Comparison of ENCODE assay signal across 14 mouse cellular contexts in genomic region chr8:18406446-18406845, GRCm38 (mm10).
DNase-seq lines count a peak whose midpoint lies in the region; ATAC-seq and TF ChIP-seq lines count a peak whose summit lies in the region.
"Had no signal": no experiment of that assay in that cellular context is flagged by ENCODE, and none has a peak within 500 bp of the region (broad histone marks: within the 10 kb centered on the region; RNA-seq: fewer than 3 reads in every experiment).

No protein-coding gene starts in this region.

- no peaks in the 10 kb centered on the region for H3K27me3 ChIP-seq in limb, embryonic 11.5 days (ENCODE audit: control insufficient read depth, insufficient read depth, low read length)
- no peaks in the 10 kb centered on the region for H3K27me3 ChIP-seq in limb, embryonic 10.5 days (ENCODE audit: low read depth, poor library complexity, severe bottlenecking)
- no peaks in the 10 kb centered on the region for H3K27me3 ChIP-seq in myocyte (ENCODE audit: control insufficient read depth, insufficient read depth, insufficient read length)
- no peaks in the 10 kb centered on the region for H3K27me3 ChIP-seq in forebrain, postnatal 0 days (ENCODE audit: insufficient read depth, low read length)
- H3K27me3 ChIP-seq: embryonic facial prominence, embryonic 13.5 days; forebrain, embryonic 13.5 days; megakaryocyte, embryonic 14.5 days had no signal

- H3K4me2 ChIP-seq in limb, embryonic 11.5 days (ENCODE audit: low read depth, severe bottlenecking): no peak overlapping the region
- H3K4me2 ChIP-seq in myocyte (ENCODE audit: low read depth): no peak overlapping the region
- no peak overlapping the region for H3K4me2 ChIP-seq in forebrain, postnatal 0 days (ENCODE audit: low read depth)
- H3K4me2 ChIP-seq: embryonic facial prominence, embryonic 13.5 days; forebrain, embryonic 13.5 days had no signal

- no peaks in the 10 kb centered on the region for H3K9me3 ChIP-seq in limb, embryonic 11.5 days (ENCODE audit: control insufficient read depth, low read length)
- no peaks in the 10 kb centered on the region for H3K9me3 ChIP-seq in limb, embryonic 10.5 days (replicated peaks)
- no peaks in the 10 kb centered on the region for H3K9me3 ChIP-seq in forebrain, postnatal 0 days (ENCODE audit: low read length)
- H3K9me3 ChIP-seq: embryonic facial prominence, embryonic 13.5 days; forebrain, embryonic 13.5 days; megakaryocyte, embryonic 14.5 days had no signal

- no peak for TF ChIP-seq CTCF in forebrain, postnatal 0 days (IDR thresholded peaks at IDR 0.05; ENCODE audit: low read depth)

- no peaks in the 10 kb centered on the region for H3K36me3 ChIP-seq in limb, embryonic 11.5 days (ENCODE audit: control insufficient read depth, insufficient read depth, low read length)
- H3K36me3 ChIP-seq in limb, embryonic 10.5 days: no peaks in the 10 kb centered on the region
- no peaks in the 10 kb centered on the region for H3K36me3 ChIP-seq in myocyte (ENCODE audit: control insufficient read depth, insufficient read depth)
- H3K36me3 ChIP-seq in forebrain, postnatal 0 days (ENCODE audit: insufficient read depth): no peaks in the 10 kb centered on the region
- H3K36me3 ChIP-seq: embryonic facial prominence, embryonic 13.5 days had no signal

- H3K4me3 ChIP-seq in limb, embryonic 11.5 days (ENCODE audit: low read depth, low read length): no peak overlapping the region
- H3K4me3 ChIP-seq in limb, embryonic 10.5 days: no peak overlapping the region
- H3K4me3 ChIP-seq in myocyte: no peak overlapping the region
- no peak overlapping the region for H3K4me3 ChIP-seq in forebrain, postnatal 0 days (ENCODE audit: low read depth, low read length)
- H3K4me3 ChIP-seq: embryonic facial prominence, embryonic 13.5 days; forebrain, embryonic 13.5 days; megakaryocyte, embryonic 14.5 days had no signal

- no peaks in the 10 kb centered on the region for H3K79me2 ChIP-seq in myocyte (ENCODE audit: control insufficient read depth, insufficient read depth)

- H3K4me1 ChIP-seq in limb, embryonic 11.5 days (ENCODE audit: control insufficient read depth, insufficient read depth, low read length): no peaks in the 10 kb centered on the region
- no peaks in the 10 kb centered on the region for H3K4me1 ChIP-seq in limb, embryonic 10.5 days
- H3K4me1 ChIP-seq in forebrain, postnatal 0 days (ENCODE audit: insufficient read depth): no peaks in the 10 kb centered on the region
- H3K4me1 ChIP-seq: embryonic facial prominence, embryonic 13.5 days; forebrain, embryonic 13.5 days; megakaryocyte, embryonic 14.5 days had no signal

- DNase-seq in adrenal gland, postnatal 10 days: peak; percentile 30
- no peak for DNase-seq in adrenal gland, postnatal 25 days
- DNase-seq in limb, embryonic 11.5 days (ENCODE audit: low spot score): peak; percentile 43
- DNase-seq in limb, embryonic 10.5 days (ENCODE audit: low spot score): no peak
- DNase-seq in adipocyte (ENCODE audit: low spot score): peak; percentile 9
- no peak for DNase-seq in T-cell, adult 2 months (ENCODE audit: low spot score)
- DNase-seq in forebrain, postnatal 0 days: no peak
- DNase-seq: gastrocnemius, postnatal 10 days had no signal

- TF ChIP-seq POLR2A in myocyte (IDR thresholded peaks at IDR 0.05; ENCODE audit: insufficient read length, low read depth): no peak

- no peak overlapping the region for H3ac ChIP-seq in myocyte (ENCODE audit: control insufficient read depth, insufficient read length)

- WGBS in limb, embryonic 11.5 days: 59% methylated on average over 2 of the region's 2 CpGs
- WGBS in limb, embryonic 10.5 days: 69% methylated on average over 2 of the region's 2 CpGs
- 74% methylated on average over 2 of the region's 2 CpGs for WGBS in forebrain, postnatal 0 days

- no peak for ATAC-seq in limb, embryonic 11.5 days (ENCODE audit: insufficient number of reproducible peaks, low FRiP score, low TSS enrichment, low read depth)
- no peak for ATAC-seq in forebrain, postnatal 0 days
- ATAC-seq: forebrain, embryonic 13.5 days; hindbrain, postnatal 0 days had no signal

- H3K9ac ChIP-seq in limb, embryonic 11.5 days (ENCODE audit: low read length): no peak overlapping the region
- H3K9ac ChIP-seq in forebrain, postnatal 0 days: no peak overlapping the region
- H3K9ac ChIP-seq: embryonic facial prominence, embryonic 13.5 days; forebrain, embryonic 13.5 days; liver, embryonic 14.5 days had no signal

- no peak overlapping the region for H3K27ac ChIP-seq in limb, embryonic 11.5 days (replicated peaks; ENCODE audit: low read depth, low read length)
- H3K27ac ChIP-seq in limb, embryonic 10.5 days: no peak overlapping the region
- H3K27ac ChIP-seq in forebrain, postnatal 0 days (ENCODE audit: low read depth, low read length): no peak overlapping the region
- H3K27ac ChIP-seq: embryonic facial prominence, embryonic 13.5 days; forebrain, embryonic 13.5 days; hindbrain, postnatal 0 days; liver, embryonic 14.5 days had no signal

TF ChIP-seq in myocyte, 11 proteins besides CTCF, POLR2A, EP300 and RAD21:
- TF ChIP-seq REST (IDR thresholded peaks at IDR 0.05; ENCODE audit: insufficient read depth, insufficient read length) (peak; percentile 35), CEBPB (IDR thresholded peaks at IDR 0.05; ENCODE audit: insufficient read depth, poor library complexity, severe bottlenecking) (no peak)

Comparison
In these comparisons a context has a peak if more than half of its experiments do, and no peak if none do; other contexts are left out.
1. DNase-seq: peak in adrenal gland, postnatal 10 days (single experiment), limb, embryonic 11.5 days (single experiment) and adipocyte (single experiment); none in adrenal gland, postnatal 25 days (single experiment), limb, embryonic 10.5 days (single experiment), T-cell, adult 2 months (single experiment) and forebrain, postnatal 0 days (single experiment).